Mouse (Mus musculus): ENCODE data around the gene Plac9a. TPM values are rescaled to one million over a fixed set of nuclear protein-coding genes. Genes with fewer than 3 reads are reported as not detected.
"Not testable (repeated sequence)": the region's sequence is repeated elsewhere in the genome, so short reads cannot be mapped to it uniquely, and the experiment has no call there.

The Plac9a gene
- polyA plus RNA-seq, 1 experiment from 2014 or later, result 2.7 TPM

GRCm38 (mm10) chr14:25857940-25858339 lies 45.0 kb downstream of the Plac9a start:
- no peaks in the 10 kb centered on the region for H3K36me3 ChIP-seq
- no peaks in the 10 kb centered on the region for H3K27me3 ChIP-seq
- no peaks in the 10 kb centered on the region for H3K9me3 ChIP-seq
- H3K27ac ChIP-seq, result no peak overlapping the region
- H3K4me2 ChIP-seq, result no peak overlapping the region
- peaks cover 8% of the 10 kb centered on the region; the same call in 1 of the 2 replicates for H3K4me1 ChIP-seq
- 71% methylated on average over 8 of the region's 8 CpGs for WGBS
- ATAC-seq (ENCODE audit: borderline replicate concordance, extremely low read depth, low FRiP score, low TSS enrichment), result no peak
- no peak overlapping the region for H3K9ac ChIP-seq
- no peak overlapping the region for H3K4me3 ChIP-seq

DNA sequence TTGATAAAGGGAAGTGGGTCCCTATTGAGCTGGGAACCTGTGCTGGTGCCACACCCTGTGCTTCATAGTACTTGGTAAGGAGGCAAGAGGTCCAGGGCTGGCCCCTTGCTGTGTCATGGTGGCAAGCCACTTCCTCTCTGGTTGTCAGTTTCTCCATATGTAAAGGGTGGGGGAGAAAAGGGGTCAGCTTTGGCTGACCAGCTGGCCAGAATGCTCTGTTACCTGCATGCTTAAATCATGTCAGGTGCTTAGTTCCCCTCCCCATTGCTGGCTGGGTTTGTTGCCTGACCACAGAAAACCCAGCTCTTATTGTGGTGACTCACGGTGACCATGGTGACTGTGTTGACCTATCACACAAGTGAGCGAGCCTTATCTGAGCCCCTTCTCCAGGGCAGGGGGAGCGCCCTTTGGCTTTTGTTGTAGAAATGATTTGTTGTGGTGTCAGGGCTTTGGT lies 45.7 kb downstream of the Plac9a start:
- Histone ChIP-seq H3K27me3 (no peaks in the 10 kb centered on the region), H3K9me3 (no peaks in the 10 kb centered on the region), H3K9ac (no peak overlapping the region), H3K27ac (no peak overlapping the region), H3K4me2 (no peak overlapping the region), H3K36me3 (no peaks in the 10 kb centered on the region), H3K4me3 (no peak overlapping the region), H3K4me1 (peaks cover 8% of the 10 kb centered on the region; the same call in 1 of the 2 replicates)
- WGBS, result 43% methylated on average over 3 of the region's 3 CpGs
- ATAC-seq (ENCODE audit: borderline replicate concordance, extremely low read depth, low FRiP score, low TSS enrichment), result no peak

DNA sequence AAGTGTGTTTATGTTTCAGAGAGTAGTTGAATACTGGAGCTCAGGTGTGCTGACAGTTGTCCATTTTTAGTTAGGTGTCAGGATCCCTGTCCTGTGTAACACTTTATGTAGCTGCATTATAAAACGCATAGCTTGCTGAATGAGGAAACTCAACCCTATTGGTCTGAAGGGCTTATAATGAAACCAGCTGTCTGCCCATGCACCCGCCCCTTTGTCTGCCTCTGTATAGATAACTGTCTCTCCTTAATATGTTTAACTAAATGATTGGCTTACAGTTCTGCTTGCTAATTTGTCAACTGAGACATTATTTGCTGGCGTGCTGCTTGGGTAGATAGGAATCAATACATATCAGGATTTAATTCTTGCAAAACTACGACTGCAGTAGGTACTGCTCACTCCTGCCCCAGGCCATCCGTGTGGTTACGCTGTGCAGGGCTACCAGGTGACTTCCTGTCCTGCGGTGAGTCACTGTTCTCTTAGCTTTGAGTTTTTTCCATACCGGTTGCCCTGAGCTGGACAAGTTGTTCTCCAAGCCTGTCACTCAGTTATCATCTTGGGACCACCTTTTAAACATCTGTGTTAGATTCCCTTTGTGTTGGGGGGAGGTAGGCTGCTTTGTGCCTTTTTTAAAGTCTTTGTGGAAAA lies 47.5 kb downstream of the Plac9a start:
- Histone ChIP-seq H3K4me3 (no peak overlapping the region), H3K27me3 (no peaks in the 10 kb centered on the region), H3K27ac (no peak overlapping the region), H3K9ac (no peak overlapping the region), H3K36me3 (no peaks in the 10 kb centered on the region), H3K4me1 (peaks cover 8% of the 10 kb centered on the region; the same call in 1 of the 2 replicates), H3K9me3 (no peaks in the 10 kb centered on the region), H3K4me2 (no peak overlapping the region)
- WGBS, result 54% methylated on average over 8 of the region's 8 CpGs
- ATAC-seq (ENCODE audit: borderline replicate concordance, extremely low read depth, low FRiP score, low TSS enrichment), result 0 out of 2 replicates have a peak, but pooled peaks have one; percentile 34

GRCm38 (mm10) chr14:25853717-25854452 lies 49.0 kb downstream of the Plac9a start:
- Histone ChIP-seq H3K9me3 (no peaks in the 10 kb centered on the region), H3K9ac (no peak overlapping the region), H3K27me3 (no peaks in the 10 kb centered on the region), H3K4me3 (no peak overlapping the region), H3K4me2 (no peak overlapping the region), H3K27ac (no peak overlapping the region), H3K4me1 (peaks cover 8% of the 10 kb centered on the region; the same call in 1 of the 2 replicates), H3K36me3 (no peaks in the 10 kb centered on the region)
- ATAC-seq (ENCODE audit: borderline replicate concordance, extremely low read depth, low FRiP score, low TSS enrichment), result no peak
- WGBS, result 85% methylated on average over 16 of the region's 16 CpGs

- Histone ChIP-seq H3K36me3 (no peaks in the 10 kb centered on the region), H3K4me2 (no peak overlapping the region), H3K4me3 (no peak overlapping the region), H3K27me3 (no peaks in the 10 kb centered on the region), H3K4me1 (peaks cover 8% of the 10 kb centered on the region; the same call in 1 of the 2 replicates), H3K9me3 (no peaks in the 10 kb centered on the region), H3K9ac (no peak overlapping the region), H3K27ac (no peak overlapping the region)
- 66% methylated on average over 6 of the region's 6 CpGs for WGBS
- ATAC-seq (ENCODE audit: borderline replicate concordance, extremely low read depth, low FRiP score, low TSS enrichment), result no peak
Measured at GRCm38 (mm10) chr14:25853295-25853694, 49.6 kb downstream of the Plac9a start.

GRCm38 (mm10) chr14:25852121-25852561 lies 50.8 kb downstream of the Plac9a start:
- 70% methylated on average over 11 of the region's 11 CpGs for WGBS
- Histone ChIP-seq H3K4me2 (no peak overlapping the region), H3K36me3 (no peaks in the 10 kb centered on the region), H3K4me3 (no peak overlapping the region), H3K4me1 (peaks cover 5% of the 10 kb centered on the region; the same call in 1 of the 2 replicates), H3K27ac (no peak overlapping the region), H3K9ac (no peak overlapping the region), H3K9me3 (no peaks in the 10 kb centered on the region), H3K27me3 (no peaks in the 10 kb centered on the region)
- ATAC-seq (ENCODE audit: borderline replicate concordance, extremely low read depth, low FRiP score, low TSS enrichment), result no peak

DNA sequence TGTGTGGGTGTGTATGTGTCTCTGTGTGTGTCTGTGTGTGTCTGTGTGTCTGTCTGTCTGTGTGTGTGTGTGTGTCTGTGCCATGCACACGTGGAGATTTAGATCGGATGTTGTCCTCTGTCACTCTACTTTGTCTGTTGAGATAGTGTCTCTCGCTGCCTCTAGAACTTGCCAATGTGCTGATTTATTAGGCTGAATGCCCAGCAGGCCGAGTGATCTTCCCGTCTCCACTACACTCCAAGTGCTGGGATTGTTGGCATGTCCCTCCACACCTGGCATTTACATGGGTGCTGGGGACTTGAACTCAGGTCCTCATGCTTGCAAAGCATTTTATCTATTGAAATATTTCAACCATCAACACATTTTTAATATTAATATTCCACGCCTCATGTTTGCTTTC lies 51.7 kb downstream of the Plac9a start:
- no peak overlapping the region for H3K9ac ChIP-seq
- 63% methylated on average over 6 of the region's 6 CpGs for WGBS
- no peaks in the 10 kb centered on the region for H3K9me3 ChIP-seq
- H3K36me3 ChIP-seq, result no peaks in the 10 kb centered on the region
- H3K4me3 ChIP-seq, result no peak overlapping the region
- no peak overlapping the region for H3K4me2 ChIP-seq
- no peak overlapping the region for H3K27ac ChIP-seq
- no peak for ATAC-seq (ENCODE audit: borderline replicate concordance, extremely low read depth, low FRiP score, low TSS enrichment)
- no peaks in the 10 kb centered on the region for H3K27me3 ChIP-seq
- H3K4me1 ChIP-seq, result no peaks in the 10 kb centered on the region

- Histone ChIP-seq H3K4me3 (no peak overlapping the region), H3K36me3 (no peaks in the 10 kb centered on the region), H3K9me3 (no peaks in the 10 kb centered on the region), H3K4me2 (no peak overlapping the region), H3K27me3 (no peaks in the 10 kb centered on the region), H3K4me1 (no peaks in the 10 kb centered on the region), H3K27ac (no peak overlapping the region), H3K9ac (no peak overlapping the region)
- ATAC-seq (ENCODE audit: borderline replicate concordance, extremely low read depth, low FRiP score, low TSS enrichment), result no peak
- 94% methylated on average over 2 of the region's 2 CpGs for WGBS
Measured at GRCm38 (mm10) chr14:25850433-25850832, 52.5 kb downstream of the Plac9a start.

- not testable (repeated sequence) for H3K4me2 ChIP-seq; H3K27me3 ChIP-seq; ATAC-seq (ENCODE audit: borderline replicate concordance, extremely low read depth, low FRiP score, low TSS enrichment); H3K9ac ChIP-seq; H3K27ac ChIP-seq; H3K36me3 ChIP-seq; H3K9me3 ChIP-seq; H3K4me3 ChIP-seq; H3K4me1 ChIP-seq
- WGBS, result 90% methylated on average over 3 of the region's 4 CpGs
Measured at GRCm38 (mm10) chr14:25848708-25849107, 54.2 kb downstream of the Plac9a start.

DNA sequence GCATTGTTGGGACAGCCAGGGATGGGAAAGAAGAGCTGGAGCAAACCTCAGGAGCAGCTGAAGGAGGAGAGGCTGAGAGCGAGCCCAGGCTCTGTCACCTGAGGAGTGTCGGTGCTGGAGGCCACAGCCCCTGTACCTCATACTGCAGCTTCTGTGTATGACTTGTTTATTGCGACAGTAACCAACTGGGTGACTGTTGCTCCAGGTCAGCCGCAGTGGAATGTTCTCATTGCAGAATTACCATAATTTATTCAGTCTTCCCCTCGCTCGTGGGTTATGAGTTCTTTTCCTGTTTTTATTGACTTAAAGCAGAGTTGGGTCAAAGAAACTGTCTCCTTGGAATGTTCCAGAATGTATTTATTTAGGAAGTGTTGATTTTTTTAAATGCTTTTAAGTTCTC lies 54.7 kb downstream of the Plac9a start:
- H3K9ac ChIP-seq, result no peak overlapping the region
- no peak overlapping the region for H3K4me3 ChIP-seq
- WGBS, result 74% methylated on average over 6 of the region's 6 CpGs
- H3K4me1 ChIP-seq, result no peaks in the 10 kb centered on the region
- H3K27ac ChIP-seq, result no peak overlapping the region
- ATAC-seq (ENCODE audit: borderline replicate concordance, extremely low read depth, low FRiP score, low TSS enrichment), result no peak
- H3K4me2 ChIP-seq, result no peak overlapping the region
- H3K36me3 ChIP-seq, result no peaks in the 10 kb centered on the region
- no peaks in the 10 kb centered on the region for H3K27me3 ChIP-seq
- no peaks in the 10 kb centered on the region for H3K9me3 ChIP-seq

GRCm38 (mm10) chr14:25847660-25848059 lies 55.2 kb downstream of the Plac9a start:
- Histone ChIP-seq H3K4me2 (no peak overlapping the region), H3K36me3 (no peaks in the 10 kb centered on the region), H3K27me3 (no peaks in the 10 kb centered on the region), H3K27ac (no peak overlapping the region), H3K9me3 (no peaks in the 10 kb centered on the region), H3K4me1 (0 out of 2 replicates have a peak, but pooled peaks cover 4% of the 10 kb centered on the region), H3K9ac (no peak overlapping the region), H3K4me3 (no peak overlapping the region)
- ATAC-seq (ENCODE audit: borderline replicate concordance, extremely low read depth, low FRiP score, low TSS enrichment), result no peak
- WGBS, result 25% methylated on average over 9 of the region's 9 CpGs

GRCm38 (mm10) chr14:25846516-25846915 lies 56.4 kb downstream of the Plac9a start:
- Histone ChIP-seq H3K4me2 (no peak overlapping the region), H3K9ac (no peak overlapping the region), H3K9me3 (no peaks in the 10 kb centered on the region), H3K4me1 (peaks cover 13% of the 10 kb centered on the region), H3K27me3 (no peaks in the 10 kb centered on the region), H3K4me3 (no peak overlapping the region), H3K27ac (no peak overlapping the region), H3K36me3 (no peaks in the 10 kb centered on the region)
- no peak for ATAC-seq (ENCODE audit: borderline replicate concordance, extremely low read depth, low FRiP score, low TSS enrichment)
- WGBS, result 86% methylated on average over 8 of the region's 8 CpGs

Measured in lung, embryonic 15.5 days (tissue).